Mouse (Mus musculus) midbrain, embryonic 12.5 days (tissue): ENCODE measurements around the gene Bst2. TPM values are rescaled to one million over a fixed set of nuclear protein-coding genes. Genes with fewer than 3 reads are reported as not detected.
A peak's percentile ranks its signal among the peaks of the same experiment; 100 is the strongest.

Source experiments
- ATAC-seq: fragments of 200-750 bp; cut with Nextera tagmentation; 2 replicates; pipeline ENCODE4 v1.8.0; 2017; ENCODE audit warnings: low read depth, moderate TSS enrichment, moderate library complexity; ENCODE audit not compliant: low FRiP score
- H3K27ac ChIP-seq: fragments of 300-500 bp; sonication (generic); replicated peaks from 2 replicates; pipeline ENCODE4 v1.5.1; 2016; ENCODE audit warnings: mild to moderate bottlenecking
- H3K27me3 ChIP-seq: fragments of 300-500 bp; sonication (generic); 2 replicates; pipeline ENCODE4 v1.6.1; 2016; ENCODE audit warnings: mild to moderate bottlenecking
- H3K36me3 ChIP-seq: fragments of 300-500 bp; sonication (generic); 2 replicates; pipeline ENCODE4 v1.6.1; 2016
- H3K4me1 ChIP-seq: fragments of 300-500 bp; sonication (generic); 2 replicates; pipeline ENCODE4 v1.6.1; 2016
- H3K4me2 ChIP-seq: fragments of 300-500 bp; sonication (generic); replicated peaks from 2 replicates; pipeline ENCODE4 v1.6.1; 2016; ENCODE audit warnings: mild to moderate bottlenecking, moderate library complexity
- H3K4me3 ChIP-seq: fragments of 300-500 bp; sonication (generic); 2 replicates; pipeline ENCODE4 v1.5.1; 2016; ENCODE audit warnings: mild to moderate bottlenecking
- H3K9ac ChIP-seq: fragments of 300-500 bp; sonication (generic); replicated peaks from 2 replicates; pipeline ENCODE4 v1.6.1; 2016; ENCODE audit warnings: mild to moderate bottlenecking, moderate library complexity
- H3K9me3 ChIP-seq: fragments of 300-500 bp; sonication (generic); 2 replicates; pipeline ENCODE4 v1.6.1; 2016; ENCODE audit warnings: mild to moderate bottlenecking
- WGBS: fragments of 180-500 bp; shearing (Covaris S2); methylation state at CpG from one replicate; pipeline ENCODE4 v1.1.7; 2016; 5-methylcytosine and 5-hydroxymethylcytosine counted together
- polyA plus RNA-seq: library from polyadenylated mRNA; unstranded; fragments of >200 nt; fragmentation: Nextera tagmentation; extraction: Ambion mirVana; gene quantifications from 2 replicates; pipeline ENCODE4 v1.2.1, GENCODE M21; 2016

Bst2 gene
- polyA plus RNA-seq, 1 experiment from 2014 or later = 14.5 TPM

DNA sequence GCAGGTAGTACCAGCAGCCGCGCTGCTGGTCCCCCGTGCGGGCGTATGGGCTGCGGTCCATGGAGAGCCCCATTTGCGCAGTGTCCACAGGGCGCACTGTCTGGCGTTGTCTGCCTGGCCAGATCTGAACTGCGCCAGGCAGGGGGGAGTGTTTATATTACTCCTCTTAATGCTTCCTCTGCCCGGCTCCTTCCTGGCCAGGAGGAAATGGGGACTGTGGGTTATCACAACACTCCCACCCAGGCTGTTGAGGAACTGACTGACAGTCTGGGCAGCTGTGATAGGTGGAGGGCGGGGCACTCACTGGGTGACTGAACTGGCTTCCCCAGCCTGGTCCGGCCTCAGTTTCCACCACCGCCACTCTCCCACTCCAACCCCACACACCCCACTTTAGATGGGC lies 25.6 kb downstream of the Bst2 start, which contains the start of gene Plvap:
Gene Plvap (minus strand): TSS at position 109 of the 400 bp plus-strand sequence.
- peaks cover 9% of the 10 kb centered on the region for H3K4me1 ChIP-seq
- WGBS = 71% methylated on average over 14 of the region's 14 CpGs
- no peak within 1 kb of the TSS for H3K9ac ChIP-seq
- no peak for ATAC-seq
- no peak within 1 kb of the TSS for H3K4me3 ChIP-seq
- no peaks in the 10 kb centered on the region for H3K9me3 ChIP-seq
- H3K27ac ChIP-seq = no peak within 1 kb of the TSS
- H3K27me3 ChIP-seq = peaks cover 52% of the 10 kb centered on the region
- no peak within 1 kb of the TSS for H3K4me2 ChIP-seq
- no peaks in the 10 kb centered on the region for H3K36me3 ChIP-seq

GRCm38 (mm10) chr8:71509316-71509715 lies 27.9 kb downstream of the Bst2 start:
- Histone ChIP-seq H3K9me3 (no peaks in the 10 kb centered on the region), H3K4me3 (no peak overlapping the region), H3K27ac (no peak overlapping the region), H3K36me3 (no peaks in the 10 kb centered on the region), H3K4me2 (no peak overlapping the region), H3K4me1 (peaks cover 9% of the 10 kb centered on the region), H3K9ac (no peak overlapping the region), H3K27me3 (peaks cover 74% of the 10 kb centered on the region)
- no peak for ATAC-seq
- 65% methylated on average over 2 of the region's 2 CpGs for WGBS

- H3K27me3 ChIP-seq = peaks cover 75% of the 10 kb centered on the region
- ATAC-seq = peak; percentile 59
- H3K4me2 ChIP-seq = peak overlapping the region; percentile 56
- H3K9ac ChIP-seq = no peak overlapping the region
- H3K9me3 ChIP-seq = no peaks in the 10 kb centered on the region
- no peaks in the 10 kb centered on the region for H3K36me3 ChIP-seq
- peaks cover 9% of the 10 kb centered on the region for H3K4me1 ChIP-seq
- under 1% methylated on average over 61 of the region's 61 CpGs for WGBS
- H3K4me3 ChIP-seq = peak overlapping the region; percentile 39
- no peak overlapping the region for H3K27ac ChIP-seq
Measured at GRCm38 (mm10) chr8:71507589-71508104, 29.6 kb downstream of the Bst2 start.

DNA sequence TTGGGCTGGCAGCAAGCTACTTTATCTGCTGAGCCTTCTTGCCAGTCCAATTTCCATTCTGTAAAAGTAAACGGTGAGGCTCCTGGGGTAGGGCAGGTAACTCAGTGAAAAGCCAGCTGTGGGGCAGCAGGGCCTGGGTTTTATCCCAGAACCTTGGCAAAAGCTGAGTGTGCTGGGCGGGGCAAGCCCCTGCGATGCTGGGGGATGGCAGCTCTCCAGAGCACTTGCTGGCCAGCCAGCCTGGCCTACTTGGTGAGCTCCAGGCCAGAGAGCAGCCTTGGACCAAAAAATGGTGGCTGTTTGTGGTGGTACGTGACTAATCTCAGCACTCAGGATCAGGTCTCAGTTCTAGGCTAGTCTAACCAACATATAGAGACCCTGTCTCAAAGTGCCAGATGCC lies 31.3 kb downstream of the Bst2 start:
- 81% methylated on average over 4 of the region's 4 CpGs for WGBS
- no peak for ATAC-seq
- H3K9me3 ChIP-seq = no peaks in the 10 kb centered on the region
- no peak overlapping the region for H3K4me2 ChIP-seq
- peaks cover 9% of the 10 kb centered on the region for H3K4me1 ChIP-seq
- H3K27ac ChIP-seq = no peak overlapping the region
- H3K27me3 ChIP-seq = peaks cover 65% of the 10 kb centered on the region
- no peaks in the 10 kb centered on the region for H3K36me3 ChIP-seq
- H3K9ac ChIP-seq = no peak overlapping the region
- no peak overlapping the region for H3K4me3 ChIP-seq

DNA sequence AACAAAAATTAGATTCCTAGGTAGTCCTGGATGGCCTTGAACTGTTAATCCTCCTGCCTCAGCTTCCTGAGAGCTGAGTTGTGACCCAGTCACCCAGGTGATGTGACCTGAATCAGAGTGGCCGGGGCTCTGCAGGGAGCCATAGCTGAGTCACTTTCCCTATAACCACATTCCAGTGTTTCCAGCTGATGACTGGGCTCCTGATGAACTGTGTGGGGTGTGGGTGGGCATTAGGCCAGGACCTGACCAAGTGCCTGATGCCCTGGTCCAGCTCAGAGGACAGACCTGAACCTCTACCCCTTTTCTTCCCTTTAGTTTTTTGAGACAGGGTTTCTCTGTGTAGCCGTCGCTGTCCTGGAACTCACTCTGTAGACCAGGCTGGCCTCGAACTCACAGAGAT lies 31.9 kb downstream of the Bst2 start:
- Histone ChIP-seq H3K9me3 (no peaks in the 10 kb centered on the region), H3K4me3 (no peak overlapping the region), H3K9ac (no peak overlapping the region), H3K27me3 (peaks cover 59% of the 10 kb centered on the region), H3K36me3 (no peaks in the 10 kb centered on the region), H3K4me1 (peaks cover 9% of the 10 kb centered on the region), H3K4me2 (no peak overlapping the region), H3K27ac (no peak overlapping the region)
- WGBS = 96% methylated on average over 4 of the region's 4 CpGs
- no peak for ATAC-seq

GRCm38 (mm10) chr8:71504349-71504748 lies 32.9 kb downstream of the Bst2 start:
- H3K9me3 ChIP-seq = no peaks in the 10 kb centered on the region
- no peak overlapping the region for H3K4me3 ChIP-seq
- H3K36me3 ChIP-seq = no peaks in the 10 kb centered on the region
- H3K4me2 ChIP-seq = no peak overlapping the region
- peaks cover 9% of the 10 kb centered on the region for H3K4me1 ChIP-seq
- peaks cover 49% of the 10 kb centered on the region for H3K27me3 ChIP-seq
- 83% methylated on average over 4 of the region's 4 CpGs for WGBS
- no peak overlapping the region for H3K9ac ChIP-seq
- no peak for ATAC-seq
- H3K27ac ChIP-seq = no peak overlapping the region

DNA sequence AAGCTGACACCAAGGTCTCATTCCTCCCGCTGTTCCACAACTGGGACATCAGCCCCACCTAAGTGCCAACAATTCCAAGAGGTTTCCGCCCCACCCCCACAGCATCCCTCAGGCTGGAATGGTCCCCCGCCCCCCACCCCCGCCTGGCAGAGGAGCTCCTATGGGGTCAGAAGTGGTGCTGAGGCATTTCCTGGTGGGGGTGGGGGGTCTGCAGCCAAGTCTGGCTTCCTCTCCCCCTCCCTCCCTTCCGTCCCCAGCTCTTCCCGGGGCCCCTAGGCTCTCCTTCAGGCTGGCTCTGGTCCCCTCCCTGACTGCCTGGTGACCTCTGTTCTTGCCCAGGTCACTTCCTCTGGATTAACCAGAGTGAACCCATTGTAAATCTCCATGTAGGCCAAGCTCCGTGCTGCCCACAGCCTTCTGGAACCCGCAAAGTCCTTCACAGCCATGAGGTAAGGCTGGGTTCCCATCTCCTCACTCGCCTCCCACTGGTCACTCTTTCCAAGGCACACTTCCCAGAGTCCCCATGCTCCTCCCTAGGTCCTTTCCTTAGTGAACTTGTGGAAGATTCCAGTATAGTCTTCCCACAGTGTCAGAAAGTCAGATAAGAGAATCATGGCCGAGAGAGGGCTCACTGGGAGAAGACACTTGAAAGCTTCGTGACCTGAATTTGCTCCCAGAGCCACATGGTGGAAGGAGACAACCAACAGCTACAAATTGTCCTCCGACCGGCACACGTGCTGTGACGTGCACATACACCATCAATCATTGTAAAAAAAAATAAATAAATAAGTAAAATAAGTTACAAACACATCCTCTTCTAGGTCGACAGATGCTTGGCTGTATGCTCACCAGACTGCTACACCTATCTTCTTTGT lies 38.2 kb downstream of the Bst2 start:
- ATAC-seq = no peak
- 46% methylated on average over 16 of the region's 16 CpGs for WGBS
- Histone ChIP-seq H3K4me3 (no peak overlapping the region), H3K9me3 (no peaks in the 10 kb centered on the region), H3K27ac (no peak overlapping the region), H3K27me3 (peaks cover 6% of the 10 kb centered on the region; the same call in 1 of the 2 replicates), H3K4me2 (no peak overlapping the region), H3K4me1 (peaks cover 21% of the 10 kb centered on the region), H3K9ac (no peak overlapping the region), H3K36me3 (peaks cover 1% of the 10 kb centered on the region; the same call in 1 of the 2 replicates)

- ATAC-seq = no peak
- Histone ChIP-seq H3K4me1 (peaks cover 21% of the 10 kb centered on the region), H3K36me3 (peaks cover 9% of the 10 kb centered on the region), H3K27ac (no peak overlapping the region), H3K27me3 (peaks cover 6% of the 10 kb centered on the region; the same call in 1 of the 2 replicates), H3K9ac (no peak overlapping the region), H3K4me3 (no peak overlapping the region), H3K9me3 (no peaks in the 10 kb centered on the region), H3K4me2 (no peak overlapping the region)
- 27% methylated on average over 15 of the region's 15 CpGs for WGBS
Measured at GRCm38 (mm10) chr8:71497881-71498501, 39.3 kb downstream of the Bst2 start.

DNA sequence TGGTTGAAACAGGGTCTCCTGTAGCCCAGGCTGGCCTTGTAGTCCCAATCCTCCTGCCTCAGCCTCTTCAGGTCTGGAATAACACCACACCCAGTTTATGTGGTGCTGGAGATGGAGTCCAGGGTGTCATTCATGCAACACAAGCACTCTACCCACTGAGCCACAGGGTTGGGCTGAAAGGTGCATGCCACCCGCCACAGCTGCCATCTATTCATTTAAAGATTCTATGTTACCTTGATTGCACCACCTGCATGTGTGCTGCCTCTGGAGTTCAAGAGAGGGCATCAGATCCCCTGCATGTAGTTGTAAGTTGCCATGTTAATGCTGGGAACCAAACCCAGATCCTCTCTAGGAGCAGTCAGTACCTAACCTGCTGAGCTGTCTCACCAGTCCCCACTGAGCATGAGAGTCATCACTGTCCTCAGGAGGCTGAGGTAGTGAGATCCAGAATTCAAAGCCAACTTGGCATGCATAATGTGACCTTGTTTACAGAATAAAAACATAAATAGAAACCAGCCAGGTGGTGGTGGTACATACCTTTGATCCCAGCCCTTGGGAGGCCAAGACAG lies 40.1 kb downstream of the Bst2 start:
- H3K9me3 ChIP-seq = no peaks in the 10 kb centered on the region
- ATAC-seq = no peak
- H3K36me3 ChIP-seq = peaks cover 17% of the 10 kb centered on the region
- no peak overlapping the region for H3K9ac ChIP-seq
- no peak overlapping the region for H3K27ac ChIP-seq
- no peak overlapping the region for H3K4me2 ChIP-seq
- peaks cover 6% of the 10 kb centered on the region; the same call in 1 of the 2 replicates for H3K27me3 ChIP-seq
- H3K4me1 ChIP-seq = peaks cover 21% of the 10 kb centered on the region
- 91% methylated on average over 1 of the region's 1 CpGs for WGBS
- no peak overlapping the region for H3K4me3 ChIP-seq

- no peak overlapping the region for H3K4me2 ChIP-seq
- peaks cover 6% of the 10 kb centered on the region; the same call in 1 of the 2 replicates for H3K27me3 ChIP-seq
- no peak overlapping the region for H3K9ac ChIP-seq
- peaks cover 24% of the 10 kb centered on the region for H3K36me3 ChIP-seq
- H3K27ac ChIP-seq = no peak overlapping the region
- H3K4me3 ChIP-seq = no peak overlapping the region
- no peaks in the 10 kb centered on the region for H3K9me3 ChIP-seq
- peaks cover 21% of the 10 kb centered on the region for H3K4me1 ChIP-seq
- 51% methylated on average over 11 of the region's 11 CpGs for WGBS
- ATAC-seq = no peak
Measured at GRCm38 (mm10) chr8:71496481-71496880, 40.8 kb downstream of the Bst2 start.

DNA sequence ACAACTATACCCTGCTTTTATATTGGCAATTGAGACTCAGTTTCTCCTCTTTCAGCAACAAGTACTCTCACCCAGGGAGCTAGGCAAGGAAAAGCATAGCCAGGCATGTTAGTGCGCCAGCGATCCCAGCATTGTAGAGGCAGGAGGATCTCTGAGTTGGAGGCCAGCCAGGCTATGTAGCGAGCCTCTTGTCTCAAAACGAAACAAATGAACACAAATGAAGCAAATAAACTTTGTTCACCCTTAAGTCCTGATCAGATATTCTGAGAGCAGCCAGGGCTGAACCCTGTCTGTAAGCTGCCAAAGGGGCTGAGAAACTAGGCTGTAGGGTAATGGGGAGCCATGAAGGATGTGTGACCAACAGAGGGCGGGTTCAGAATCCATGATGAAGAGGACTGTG lies 41.4 kb downstream of the Bst2 start:
- peaks cover 6% of the 10 kb centered on the region; the same call in 1 of the 2 replicates for H3K27me3 ChIP-seq
- peaks cover 30% of the 10 kb centered on the region for H3K36me3 ChIP-seq
- no peak overlapping the region for H3K27ac ChIP-seq
- H3K9ac ChIP-seq = no peak overlapping the region
- H3K4me3 ChIP-seq = no peak overlapping the region
- no peak overlapping the region for H3K4me2 ChIP-seq
- WGBS = 97% methylated on average over 5 of the region's 5 CpGs
- no peak for ATAC-seq
- H3K4me1 ChIP-seq = peaks cover 21% of the 10 kb centered on the region
- no peaks in the 10 kb centered on the region for H3K9me3 ChIP-seq

DNA sequence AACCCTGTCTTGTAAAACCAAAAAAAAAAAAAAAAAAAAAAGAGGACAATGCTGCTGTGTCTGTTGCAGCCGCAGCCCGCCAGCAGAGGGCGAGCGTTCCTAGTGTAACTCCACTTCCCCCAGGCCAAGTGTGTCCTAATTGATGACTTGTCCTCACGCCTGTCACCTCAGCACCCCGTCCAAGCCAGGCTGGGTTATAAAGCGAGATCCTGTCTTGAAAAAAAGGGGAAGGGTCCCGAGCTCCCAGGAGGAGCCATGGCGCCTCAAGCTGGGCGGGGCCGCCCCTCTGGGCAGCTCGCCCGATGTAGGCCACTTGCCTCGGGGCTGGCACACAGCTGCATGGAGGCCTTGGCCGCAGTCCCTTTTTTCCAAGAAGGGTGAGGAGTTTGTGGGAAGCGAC lies 42.2 kb downstream of the Bst2 start:
- Histone ChIP-seq H3K27me3 (peaks cover 6% of the 10 kb centered on the region; the same call in 1 of the 2 replicates), H3K27ac (no peak overlapping the region), H3K36me3 (peaks cover 33% of the 10 kb centered on the region), H3K4me3 (no peak overlapping the region), H3K9me3 (no peaks in the 10 kb centered on the region), H3K4me1 (peaks cover 24% of the 10 kb centered on the region), H3K9ac (no peak overlapping the region), H3K4me2 (no peak overlapping the region)
- WGBS = 32% methylated on average over 16 of the region's 16 CpGs
- ATAC-seq = peak; percentile 58
